Mouse (Mus musculus): ENCODE results near the gene Ager.
A peak's percentile ranks its signal among the peaks of the same experiment; 100 is the strongest.

DNA sequence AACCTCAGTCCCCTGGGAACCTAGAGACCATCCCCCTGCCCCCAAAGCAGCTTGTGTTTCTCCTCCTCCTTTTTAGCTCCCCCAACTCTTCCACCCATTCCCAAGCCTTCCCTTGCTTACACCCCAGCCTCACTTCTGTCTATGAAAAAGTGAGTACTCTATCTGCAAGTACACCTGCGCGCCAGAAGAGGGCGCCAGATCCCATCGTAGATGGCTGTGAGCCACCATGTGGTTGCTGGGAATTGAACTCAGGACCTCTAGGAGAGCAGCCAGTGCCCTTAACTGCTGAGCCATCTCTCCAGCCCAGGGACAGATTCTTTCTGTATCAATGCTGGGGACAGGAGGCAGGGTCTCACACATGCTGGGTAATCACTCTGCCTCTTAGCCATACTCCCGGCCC is 25.8 kb upstream of the Ager start:
- peak; percentile 69; the same call in 1 of the 2 replicates for TF ChIP-seq CTCF (IDR thresholded peaks at IDR 0.05; ENCODE audit: low read depth, low read length)
- TF ChIP-seq GATA1 (IDR thresholded peaks at IDR 0.05; ENCODE audit: borderline replicate concordance, low read length) = no peak
- no peak for TF ChIP-seq GATA2 (IDR thresholded peaks at IDR 0.05; ENCODE audit: borderline replicate concordance, low read depth, low read length)
